Mouse (Mus musculus): ENCODE results near the gene Klhl25. TPM values are rescaled to one million over a fixed set of nuclear protein-coding genes. Genes with fewer than 3 reads are reported as not detected.
"Not testable (repeated sequence)": the region's sequence is repeated elsewhere in the genome, so short reads cannot be mapped to it uniquely, and the experiment has no call there.

The Klhl25 gene
- polyA plus RNA-seq, 1 experiment from 2014 or later: 21.2 TPM

GRCm38 (mm10) chr7:75834932-75835631, 13.0 kb upstream of the Klhl25 start:
- H3K27ac ChIP-seq (ENCODE audit: low read depth, low read length); H3K4me3 ChIP-seq (ENCODE audit: low read depth, low read length); ATAC-seq (ENCODE audit: low FRiP score); DNase-seq (ENCODE audit: low spot score, missing footprints); H3K4me2 ChIP-seq; H3K27me3 ChIP-seq (ENCODE audit: control insufficient read depth, insufficient read depth, low read length); H3K9me3 ChIP-seq (ENCODE audit: control insufficient read depth, low read length); H3K9ac ChIP-seq (ENCODE audit: low read length); H3K36me3 ChIP-seq (ENCODE audit: control insufficient read depth, insufficient read depth, low read length); H3K4me1 ChIP-seq (ENCODE audit: control insufficient read depth, insufficient read depth, low read length): not testable (repeated sequence)
- 78% methylated on average over 3 of the region's 6 CpGs for WGBS

DNA sequence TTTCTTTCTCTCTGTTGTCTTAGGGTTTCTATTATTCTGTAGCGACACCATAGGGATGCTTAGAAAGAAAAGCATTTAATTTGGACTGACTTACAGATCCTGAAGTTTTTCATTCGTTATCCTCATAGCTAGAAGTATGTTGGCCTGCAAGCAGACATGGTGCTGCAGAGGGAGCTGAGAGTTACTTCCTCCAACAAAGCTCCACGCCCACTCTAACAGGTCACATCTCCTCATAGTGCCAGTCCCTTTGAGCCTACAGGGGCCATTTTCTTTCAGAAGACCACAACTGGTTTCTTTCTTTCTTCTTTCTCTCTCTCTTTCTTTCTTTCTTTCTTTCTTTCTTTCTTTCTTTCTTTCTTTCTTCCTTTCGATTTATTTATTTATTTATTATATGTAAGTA, 8.0 kb upstream of the Klhl25 start:
- 87% methylated on average over 4 of the region's 4 CpGs for WGBS
- ATAC-seq (ENCODE audit: low FRiP score): no peak
- no peaks in the 10 kb centered on the region for H3K9me3 ChIP-seq (ENCODE audit: control insufficient read depth, low read length)

DNA sequence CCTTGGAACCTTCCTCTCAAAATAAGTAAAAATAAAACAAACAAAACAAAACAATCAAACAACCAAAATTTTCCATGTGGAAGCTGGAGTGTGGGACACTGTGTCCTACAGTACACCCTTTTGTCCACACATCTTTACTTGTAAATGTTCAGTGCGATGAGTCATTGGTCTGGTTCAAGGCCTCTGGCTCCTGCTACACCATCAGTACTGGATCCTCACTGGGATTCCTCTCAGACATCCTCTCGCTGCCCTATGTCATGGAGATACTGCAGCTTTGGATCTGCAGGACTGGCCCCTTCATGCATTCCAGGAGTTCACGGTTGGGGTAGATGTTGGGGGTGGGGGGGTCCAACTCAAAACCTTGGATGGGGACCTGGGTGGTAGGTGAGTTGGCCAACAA, 5.8 kb upstream of the Klhl25 start:
- Histone ChIP-seq H3K4me3 (ENCODE audit: low read depth, low read length) (no peak overlapping the region), H3K27ac (ENCODE audit: low read depth, low read length) (no peak overlapping the region), H3K9me3 (ENCODE audit: control insufficient read depth, low read length) (no peaks in the 10 kb centered on the region), H3K27me3 (ENCODE audit: control insufficient read depth, insufficient read depth, low read length) (no peaks in the 10 kb centered on the region), H3K9ac (ENCODE audit: low read length) (no peak overlapping the region), H3K4me1 (ENCODE audit: control insufficient read depth, insufficient read depth, low read length) (no peaks in the 10 kb centered on the region), H3K36me3 (ENCODE audit: control insufficient read depth, insufficient read depth, low read length) (no peaks in the 10 kb centered on the region), H3K4me2 (no peak overlapping the region)
- no peak for ATAC-seq (ENCODE audit: low FRiP score)
- DNase-seq (ENCODE audit: low spot score, missing footprints): peak; percentile 68
- 78% methylated on average over 3 of the region's 3 CpGs for WGBS

More for the DNA sequence above, 8.0 kb upstream of the Klhl25 start:
- no peak overlapping the region for H3K4me2 ChIP-seq
- H3K36me3 ChIP-seq (ENCODE audit: control insufficient read depth, insufficient read depth, low read length): no peaks in the 10 kb centered on the region
- no peaks in the 10 kb centered on the region for H3K27me3 ChIP-seq (ENCODE audit: control insufficient read depth, insufficient read depth, low read length)
- no peak for DNase-seq (ENCODE audit: low spot score, missing footprints)
- no peaks in the 10 kb centered on the region for H3K4me1 ChIP-seq (ENCODE audit: control insufficient read depth, insufficient read depth, low read length)
- no peak overlapping the region for H3K9ac ChIP-seq (ENCODE audit: low read length)
- no peak overlapping the region for H3K4me3 ChIP-seq (ENCODE audit: low read depth, low read length)
- no peak overlapping the region for H3K27ac ChIP-seq (ENCODE audit: low read depth, low read length)

DNA sequence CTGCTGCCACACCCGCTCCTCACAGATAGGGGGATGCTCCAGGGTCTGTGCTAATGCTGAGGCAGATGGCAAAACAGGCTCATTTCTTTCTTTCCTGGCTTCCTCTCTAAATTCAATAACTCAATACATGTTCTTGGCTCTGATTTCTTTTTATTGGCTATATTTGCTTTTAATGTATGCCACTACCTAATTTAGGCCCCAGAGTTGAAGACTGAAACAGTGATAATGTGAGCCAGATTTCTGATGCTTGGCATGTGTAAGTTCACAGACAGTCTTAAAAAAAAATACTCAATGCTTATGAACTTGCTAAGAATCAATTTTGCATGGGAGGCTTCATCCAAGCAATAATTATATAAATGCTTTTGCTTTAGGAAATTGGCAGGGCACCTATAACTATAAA, 2.2 kb upstream of the Klhl25 start:
- no peaks in the 10 kb centered on the region for H3K27me3 ChIP-seq (ENCODE audit: control insufficient read depth, insufficient read depth, low read length)
- H3K9me3 ChIP-seq (ENCODE audit: control insufficient read depth, low read length): no peaks in the 10 kb centered on the region
- H3K27ac ChIP-seq (ENCODE audit: low read depth, low read length): no peak overlapping the region
- H3K4me2 ChIP-seq: no peak overlapping the region
- DNase-seq (ENCODE audit: low spot score, missing footprints): no peak
- H3K4me1 ChIP-seq (ENCODE audit: control insufficient read depth, insufficient read depth, low read length): peaks cover 8% of the 10 kb centered on the region
- no peak overlapping the region for H3K4me3 ChIP-seq (ENCODE audit: low read depth, low read length)
- WGBS: 89% methylated on average over 1 of the region's 1 CpGs
- no peak overlapping the region for H3K9ac ChIP-seq (ENCODE audit: low read length)
- no peak for ATAC-seq (ENCODE audit: low FRiP score)
- H3K36me3 ChIP-seq (ENCODE audit: control insufficient read depth, insufficient read depth, low read length): no peaks in the 10 kb centered on the region

DNA sequence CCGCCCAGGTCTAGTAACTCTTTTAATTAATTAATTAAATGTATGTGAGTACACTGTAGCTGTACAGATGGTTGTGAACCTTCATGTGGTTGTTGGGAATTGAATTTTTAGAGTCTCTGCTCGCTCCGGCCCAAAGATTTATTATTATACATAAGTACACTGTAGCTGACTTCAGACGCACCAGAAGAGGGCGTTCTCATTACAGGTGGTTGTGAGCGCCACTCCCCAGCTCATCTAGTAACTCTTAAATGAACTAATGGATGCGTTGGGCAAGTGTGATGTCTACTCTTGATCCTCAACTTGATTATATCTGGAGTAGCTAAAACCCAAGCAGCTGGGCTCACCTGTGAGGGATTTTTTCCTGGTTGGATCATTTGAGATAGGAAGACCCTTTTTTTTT, 1.2 kb upstream of the Klhl25 start:
- H3K27ac ChIP-seq (ENCODE audit: low read depth, low read length): no peak overlapping the region
- H3K36me3 ChIP-seq (ENCODE audit: control insufficient read depth, insufficient read depth, low read length): peaks cover 2% of the 10 kb centered on the region; the same call in 1 of the 2 replicates
- peaks cover 11% of the 10 kb centered on the region for H3K4me1 ChIP-seq (ENCODE audit: control insufficient read depth, insufficient read depth, low read length)
- no peaks in the 10 kb centered on the region for H3K27me3 ChIP-seq (ENCODE audit: control insufficient read depth, insufficient read depth, low read length)
- no peak for ATAC-seq (ENCODE audit: low FRiP score)
- no peak for DNase-seq (ENCODE audit: low spot score, missing footprints)
- H3K4me2 ChIP-seq: no peak overlapping the region
- no peak overlapping the region for H3K4me3 ChIP-seq (ENCODE audit: low read depth, low read length)
- no peak overlapping the region for H3K9ac ChIP-seq (ENCODE audit: low read length)
- 49% methylated on average over 7 of the region's 7 CpGs for WGBS
- H3K9me3 ChIP-seq (ENCODE audit: control insufficient read depth, low read length): no peaks in the 10 kb centered on the region

- ATAC-seq (ENCODE audit: low FRiP score): no peak
- WGBS: 16% methylated on average over 6 of the region's 6 CpGs
Measured at GRCm38 (mm10) chr7:75847489-75847888, 621 bp upstream of the Klhl25 start.

DNA sequence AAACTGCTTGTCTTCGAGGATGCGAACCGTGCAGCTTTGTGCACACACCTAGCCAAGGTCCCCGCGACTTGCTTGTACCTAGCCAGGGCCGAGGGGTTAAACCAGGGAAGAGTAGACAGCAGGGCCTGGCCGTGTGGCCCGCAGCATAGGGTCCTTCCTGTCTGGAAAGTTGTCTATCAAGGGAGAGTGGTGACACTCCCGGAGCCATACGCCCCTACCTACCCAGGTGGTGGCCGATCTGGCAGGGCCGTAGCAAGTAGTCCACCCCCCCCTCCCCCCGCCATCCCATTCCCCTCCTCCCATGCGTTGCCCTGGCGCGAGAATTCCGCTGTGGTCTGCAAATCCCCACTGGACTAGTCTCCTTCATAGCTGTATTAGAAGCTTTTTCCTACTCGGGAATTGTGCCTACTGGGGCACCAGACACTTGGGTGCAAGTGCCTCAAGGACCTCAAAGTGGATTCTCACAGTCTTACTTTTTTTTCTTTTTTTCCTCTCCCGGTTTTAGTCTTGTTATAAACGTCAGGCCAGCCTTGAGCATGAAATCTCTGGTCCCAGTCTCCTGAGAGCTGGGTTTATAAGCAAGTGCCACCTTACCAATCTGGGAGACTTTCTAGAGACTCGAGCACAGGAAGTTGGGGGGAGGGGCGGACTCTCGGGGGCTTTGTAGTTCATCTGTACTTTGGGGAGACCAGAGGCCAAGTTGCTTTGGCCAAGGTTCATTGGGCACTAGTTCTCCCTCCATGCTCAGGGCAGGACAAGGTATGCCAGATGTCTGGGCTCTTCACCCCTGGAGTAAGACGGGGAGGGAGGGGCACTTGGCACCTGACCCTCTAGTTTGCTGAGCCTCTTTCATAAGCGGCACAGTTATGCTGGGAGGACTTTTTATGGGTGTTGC, 913 bp downstream of the Klhl25 start:
- WGBS: 2% methylated on average over 25 of the region's 25 CpGs
- peak; percentile 59 for ATAC-seq (ENCODE audit: low FRiP score)
- Histone ChIP-seq H3K9me3 (ENCODE audit: control insufficient read depth, low read length) (no peaks in the 10 kb centered on the region), H3K9ac (ENCODE audit: low read length) (peak overlapping the region; percentile 81), H3K4me2 (peak overlapping the region; percentile 86), H3K4me1 (ENCODE audit: control insufficient read depth, insufficient read depth, low read length) (peaks cover 31% of the 10 kb centered on the region), H3K27me3 (ENCODE audit: control insufficient read depth, insufficient read depth, low read length) (no peaks in the 10 kb centered on the region), H3K27ac (ENCODE audit: low read depth, low read length) (peak overlapping the region; percentile 37), H3K4me3 (ENCODE audit: low read depth, low read length) (peak overlapping the region; percentile 65), H3K36me3 (ENCODE audit: control insufficient read depth, insufficient read depth, low read length) (peaks cover 2% of the 10 kb centered on the region; the same call in 1 of the 2 replicates)
- DNase-seq (ENCODE audit: low spot score, missing footprints): peak; percentile 95

More at GRCm38 (mm10) chr7:75847489-75847888, 621 bp upstream of the Klhl25 start:
- Histone ChIP-seq H3K9me3 (ENCODE audit: control insufficient read depth, low read length) (no peaks in the 10 kb centered on the region), H3K27me3 (ENCODE audit: control insufficient read depth, insufficient read depth, low read length) (no peaks in the 10 kb centered on the region), H3K27ac (ENCODE audit: low read depth, low read length) (no peak overlapping the region), H3K4me2 (peak overlapping the region; percentile 86), H3K4me1 (ENCODE audit: control insufficient read depth, insufficient read depth, low read length) (peaks cover 17% of the 10 kb centered on the region), H3K4me3 (ENCODE audit: low read depth, low read length) (peak overlapping the region; percentile 65), H3K9ac (ENCODE audit: low read length) (peak overlapping the region; percentile 54; the same call in 1 of the 2 replicates), H3K36me3 (ENCODE audit: control insufficient read depth, insufficient read depth, low read length) (peaks cover 2% of the 10 kb centered on the region; the same call in 1 of the 2 replicates)
- peak; percentile 85 for DNase-seq (ENCODE audit: low spot score, missing footprints)

DNA sequence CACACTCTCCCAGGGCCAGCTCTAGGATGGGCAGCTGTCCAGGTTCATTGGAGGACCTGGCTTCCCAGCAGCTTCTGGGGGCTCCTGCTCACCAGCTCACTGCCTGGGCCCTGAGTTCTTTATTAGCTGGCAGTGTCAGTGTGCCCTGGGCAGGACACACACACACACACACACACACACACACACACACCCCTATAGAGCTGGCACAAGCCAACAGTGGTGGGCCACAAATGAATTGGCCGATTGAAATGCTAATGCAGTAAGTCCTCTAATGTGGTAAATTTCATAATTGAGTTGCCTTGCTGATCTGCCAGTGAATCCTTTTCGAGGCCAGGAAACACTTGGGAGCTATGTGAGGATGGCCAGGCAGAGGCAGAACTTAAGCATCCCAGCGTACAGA, 2.3 kb downstream of the Klhl25 start:
- H3K27ac ChIP-seq (ENCODE audit: low read depth, low read length); H3K4me3 ChIP-seq (ENCODE audit: low read depth, low read length); DNase-seq (ENCODE audit: low spot score, missing footprints); ATAC-seq (ENCODE audit: low FRiP score); H3K27me3 ChIP-seq (ENCODE audit: control insufficient read depth, insufficient read depth, low read length); H3K9ac ChIP-seq (ENCODE audit: low read length); H3K4me2 ChIP-seq; H3K9me3 ChIP-seq (ENCODE audit: control insufficient read depth, low read length); H3K36me3 ChIP-seq (ENCODE audit: control insufficient read depth, insufficient read depth, low read length): not testable (repeated sequence)
- 50% methylated on average over 1 of the region's 3 CpGs for WGBS
- peaks cover 43% of the 10 kb centered on the region for H3K4me1 ChIP-seq (ENCODE audit: control insufficient read depth, insufficient read depth, low read length)

- Histone ChIP-seq H3K27ac (ENCODE audit: low read depth, low read length) (no peak overlapping the region), H3K4me2 (no peak overlapping the region), H3K9ac (ENCODE audit: low read length) (no peak overlapping the region), H3K27me3 (ENCODE audit: control insufficient read depth, insufficient read depth, low read length) (no peaks in the 10 kb centered on the region), H3K9me3 (ENCODE audit: control insufficient read depth, low read length) (no peaks in the 10 kb centered on the region), H3K36me3 (ENCODE audit: control insufficient read depth, insufficient read depth, low read length) (peaks cover 2% of the 10 kb centered on the region; the same call in 1 of the 2 replicates), H3K4me3 (ENCODE audit: low read depth, low read length) (no peak overlapping the region), H3K4me1 (ENCODE audit: control insufficient read depth, insufficient read depth, low read length) (peaks cover 43% of the 10 kb centered on the region)
- no peak for DNase-seq (ENCODE audit: low spot score, missing footprints)
- 91% methylated on average over 10 of the region's 10 CpGs for WGBS
- no peak for ATAC-seq (ENCODE audit: low FRiP score)
Measured at GRCm38 (mm10) chr7:75851290-75851689, 3.2 kb downstream of the Klhl25 start.

Measured in midbrain, embryonic 11.5 days (tissue).